Mouse (Mus musculus) testis, adult 2 months (tissue): ENCODE measurements at regions not wholly inside any gene's neighbourhood (a gene's known extent, or its start where the extent isn't known, plus 50 kb on each side); places are given as distances from the start of the nearest gene placed in this dataset.

Source experiments
- H3K27ac ChIP-seq: fragments of 200-500 bp; 2 replicates; pipeline ENCODE4 v1.5.1; 2012; ENCODE audit warnings: low read depth, low read length; ENCODE audit not compliant: control insufficient read depth, insufficient read depth
- H3K27me3 ChIP-seq: fragments of 200-500 bp; 2 replicates; pipeline ENCODE4 v1.6.1; 2012; ENCODE audit warnings: mild to moderate bottlenecking, low read length, moderate library complexity; ENCODE audit not compliant: control insufficient read depth, insufficient read depth
- H3K36me3 ChIP-seq: fragments of 200-500 bp; 2 replicates; pipeline ENCODE4 v1.6.1; 2012; ENCODE audit warnings: mild to moderate bottlenecking, low read length; ENCODE audit not compliant: control insufficient read depth, insufficient read depth
- H3K4me1 ChIP-seq: fragments of 200-500 bp; 2 replicates; pipeline ENCODE4 v1.6.1; 2012; ENCODE audit warnings: low read length; ENCODE audit not compliant: control insufficient read depth, insufficient read depth
- H3K4me3 ChIP-seq: fragments of 200-500 bp; 2 replicates; pipeline ENCODE4 v1.5.1; 2012; ENCODE audit warnings: low read depth, mild to moderate bottlenecking, low read length, moderate library complexity, mixed read lengths; ENCODE audit not compliant: control insufficient read depth
- CTCF ChIP-seq: fragments of 200-500 bp; IDR thresholded peaks from 2 replicates; pipeline ENCODE4 v1.5.1; 2012; ENCODE audit warnings: low read depth, mild to moderate bottlenecking, inconsistent platforms, low read length, moderate library complexity; ENCODE audit not compliant: control insufficient read depth, insufficient read depth, insufficient replicate concordance
- POLR2A ChIP-seq: fragments of 200-500 bp; IDR thresholded peaks from 2 replicates; pipeline ENCODE4 v1.6.1; 2012; ENCODE audit warnings: low read depth, mild to moderate bottlenecking, inconsistent platforms, low read length, moderate library complexity; ENCODE audit not compliant: control insufficient read depth

GRCm38 (mm10) chr15:27315964-27316745, 150.3 kb upstream of the Ank start:
- Histone ChIP-seq H3K4me1 (no peaks in the 10 kb centered on the region), H3K4me3 (no peak overlapping the region), H3K27me3 (no peaks in the 10 kb centered on the region), H3K36me3 (no peaks in the 10 kb centered on the region), H3K27ac (no peak overlapping the region)
- TF ChIP-seq POLR2A (no peak), CTCF (no peak)

DNA sequence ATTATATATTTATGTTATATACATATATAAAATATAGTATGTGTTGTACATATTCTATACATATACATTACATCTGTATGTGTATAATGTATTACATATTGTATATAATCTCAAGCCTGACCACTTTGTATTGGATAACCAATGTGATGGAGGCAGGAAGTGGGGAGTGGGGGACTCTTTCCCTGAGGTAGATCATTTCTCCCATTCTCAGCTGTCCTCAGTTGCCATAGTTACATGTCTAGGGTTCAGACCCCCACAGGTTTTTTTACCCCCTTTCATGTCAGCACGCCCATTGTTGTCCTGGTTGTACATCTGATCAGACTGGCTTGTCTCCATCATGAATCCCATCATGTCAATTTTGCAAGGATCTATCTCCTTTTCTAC, 149.7 kb upstream of the Ank start:
- TF ChIP-seq POLR2A (no peak), CTCF (no peak)
- Histone ChIP-seq H3K36me3 (no peaks in the 10 kb centered on the region), H3K4me1 (no peaks in the 10 kb centered on the region), H3K4me3 (no peak overlapping the region), H3K27me3 (no peaks in the 10 kb centered on the region), H3K27ac (no peak overlapping the region)

DNA sequence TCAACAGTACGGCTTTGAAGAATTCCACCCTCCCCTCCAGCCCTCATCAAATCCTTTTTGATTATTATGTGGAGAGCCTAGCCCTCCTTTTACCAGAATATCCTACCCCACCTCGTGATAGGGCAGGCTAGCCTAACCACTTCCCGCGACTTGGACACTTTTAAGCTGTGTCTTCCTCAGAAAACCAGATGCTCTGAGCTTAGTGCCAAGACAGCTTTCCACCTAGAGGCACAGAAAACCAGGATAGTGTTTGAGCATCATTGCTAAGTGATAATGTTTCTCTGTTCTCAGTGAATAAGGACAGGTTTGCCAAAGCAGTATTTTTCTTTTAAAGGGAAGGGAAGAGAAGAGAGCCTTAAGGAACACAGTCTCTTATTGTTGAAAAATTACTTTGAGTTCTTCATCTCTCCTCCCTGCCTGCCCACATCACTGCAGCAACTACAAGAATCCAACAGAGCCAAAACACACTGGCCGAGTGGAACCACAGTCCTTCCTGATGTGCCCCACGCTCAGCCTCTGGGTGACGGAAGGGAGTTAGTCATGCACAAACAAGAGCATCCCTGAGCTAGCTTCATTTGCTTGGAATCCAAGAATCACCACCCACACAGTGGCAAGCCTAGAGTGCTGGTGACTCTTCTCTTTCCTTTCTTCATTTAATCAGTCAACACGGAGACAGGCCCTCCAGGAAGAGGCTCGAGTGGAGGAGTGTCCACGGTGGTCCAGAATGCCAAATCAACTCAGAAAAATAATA, 144.4 kb upstream of the Ank start:
- TF ChIP-seq CTCF (no peak), POLR2A (no peak)

GRCm38 (mm10) chr15:27325847-27326548, 140.5 kb upstream of the Ank start:
- Histone ChIP-seq H3K27me3 (no peaks in the 10 kb centered on the region), H3K4me3 (no peak overlapping the region)
- no peak for TF ChIP-seq POLR2A
- peak; percentile 70; the same call in 1 of the 2 replicates for TF ChIP-seq CTCF

More for the DNA sequence above, 144.4 kb upstream of the Ank start:
- no peaks in the 10 kb centered on the region for H3K4me1 ChIP-seq
- no peak overlapping the region for H3K4me3 ChIP-seq
- H3K27me3 ChIP-seq, result no peaks in the 10 kb centered on the region
- H3K27ac ChIP-seq, result no peak overlapping the region
- H3K36me3 ChIP-seq, result no peaks in the 10 kb centered on the region

DNA sequence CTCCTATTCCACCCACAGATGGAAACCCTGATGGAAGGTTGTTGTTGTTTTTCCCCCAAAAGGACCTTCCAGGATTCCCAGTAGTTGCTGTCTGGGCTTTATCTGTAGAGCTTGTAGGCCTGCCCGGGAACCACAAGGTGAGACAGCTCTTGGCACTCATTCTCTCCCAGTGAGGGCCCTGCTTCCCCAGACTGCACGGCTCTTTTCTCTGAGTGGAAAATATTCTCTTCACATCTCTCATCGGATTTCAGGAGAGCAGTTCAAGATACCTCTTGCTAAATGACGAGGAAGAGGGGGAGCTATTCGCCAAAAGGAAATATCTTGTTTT, 140.0 kb upstream of the Ank start:
- Histone ChIP-seq H3K4me1 (no peaks in the 10 kb centered on the region), H3K27ac (no peak overlapping the region), H3K36me3 (no peaks in the 10 kb centered on the region), H3K4me3 (no peak overlapping the region), H3K27me3 (no peaks in the 10 kb centered on the region)
- TF ChIP-seq POLR2A, result no peak
- TF ChIP-seq CTCF, result no peak

More at GRCm38 (mm10) chr15:27325847-27326548, 140.5 kb upstream of the Ank start:
- Histone ChIP-seq H3K4me1 (no peaks in the 10 kb centered on the region), H3K27ac (no peak overlapping the region), H3K36me3 (no peaks in the 10 kb centered on the region)

DNA sequence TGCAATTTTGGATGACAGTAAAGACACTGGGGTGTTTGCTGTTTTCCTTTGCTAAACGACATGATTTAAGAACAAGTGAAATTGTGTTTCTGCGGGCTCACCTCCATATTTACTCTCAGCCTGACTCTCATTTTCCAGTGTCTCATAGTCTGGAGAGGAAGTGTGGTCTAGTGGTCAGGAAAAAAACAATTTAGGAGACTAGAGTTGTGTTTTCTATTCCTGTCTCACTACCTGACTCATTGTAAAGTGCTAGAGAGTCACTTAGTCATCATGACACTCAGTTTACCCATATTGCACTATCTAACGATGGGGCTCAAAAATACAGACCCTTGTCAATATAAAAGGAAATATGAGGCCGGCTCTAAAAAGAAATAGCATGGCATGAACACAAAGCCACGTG, 138.7 kb upstream of the Ank start:
- Histone ChIP-seq H3K4me3 (no peak overlapping the region), H3K27ac (no peak overlapping the region), H3K27me3 (no peaks in the 10 kb centered on the region), H3K4me1 (no peaks in the 10 kb centered on the region), H3K36me3 (no peaks in the 10 kb centered on the region)
- no peak for TF ChIP-seq CTCF
- TF ChIP-seq POLR2A, result no peak

DNA sequence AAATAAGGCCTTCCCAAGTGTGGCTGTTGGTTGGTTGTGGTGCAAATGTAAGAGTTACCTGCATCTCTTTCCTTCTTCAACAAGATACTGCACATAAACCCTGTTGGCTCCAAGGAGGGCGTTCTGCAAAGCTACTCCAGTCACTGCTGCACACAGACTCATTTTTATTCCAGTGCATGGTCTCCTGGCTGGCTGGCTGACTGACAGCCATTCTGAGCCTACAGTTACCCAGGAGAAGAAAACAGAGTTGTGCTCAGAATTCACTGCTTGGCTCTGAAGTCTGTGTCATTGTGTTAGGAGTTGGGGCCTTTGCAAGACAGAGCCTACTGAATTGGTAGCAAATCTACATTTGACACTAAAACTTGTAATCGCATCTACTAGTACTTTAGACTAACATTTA, 138.0 kb upstream of the Ank start:
- Histone ChIP-seq H3K27me3 (no peaks in the 10 kb centered on the region), H3K36me3 (no peaks in the 10 kb centered on the region), H3K4me1 (no peaks in the 10 kb centered on the region), H3K4me3 (no peak overlapping the region), H3K27ac (no peak overlapping the region)
- TF ChIP-seq POLR2A, result no peak
